Mouse (Mus musculus) WW6 (cell line): Measurements from ENCODE around the gene Nkd2.

Experiments
- DNase-seq: peaks from one replicate; pipeline ENCODE4 v3.0.0-alpha.2; 2013; ENCODE audit warnings: low read depth, low spot score

Nkd2 gene

GRCm38 (mm10) chr13:73847465-73847836, at the start of gene Nkd2:
Nkd2 (minus strand) TSS chr13:73847631.
- peak; percentile 46 for DNase-seq

GRCm38 (mm10) chr13:73892493-73893178, 45.2 kb upstream of the Nkd2 start:
- no peak for DNase-seq

GRCm38 (mm10) chr13:73887415-73887874, 40.0 kb upstream of the Nkd2 start:
- no peak for DNase-seq

- no peak for DNase-seq
These were observed 39.2 kb upstream of the Nkd2 start for GRCm38 (mm10) chr13:73886601-73887000.

GRCm38 (mm10) chr13:73886066-73886465, 38.6 kb upstream of the Nkd2 start:
- no peak for DNase-seq

- DNase-seq = no peak
These were observed 38.2 kb upstream of the Nkd2 start for GRCm38 (mm10) chr13:73885656-73886055.

GRCm38 (mm10) chr13:73881347-73881746, 33.9 kb upstream of the Nkd2 start:
- DNase-seq = no peak

GRCm38 (mm10) chr13:73879824-73880223, 32.4 kb upstream of the Nkd2 start:
- peak; percentile 9 for DNase-seq

GRCm38 (mm10) chr13:73872159-73872558, 24.7 kb upstream of the Nkd2 start:
- no peak for DNase-seq

GRCm38 (mm10) chr13:73846589-73847464, 604 bp downstream of the Nkd2 start:
- DNase-seq = no peak

- no peak for DNase-seq
These were observed 4.7 kb downstream of the Nkd2 start for GRCm38 (mm10) chr13:73842696-73843095.

GRCm38 (mm10) chr13:73839740-73840139, 7.7 kb downstream of the Nkd2 start:
- no peak for DNase-seq

GRCm38 (mm10) chr13:73839137-73839548, 8.3 kb downstream of the Nkd2 start:
- no peak for DNase-seq

- DNase-seq = no peak
These were observed 9.7 kb downstream of the Nkd2 start for GRCm38 (mm10) chr13:73837708-73838107.

GRCm38 (mm10) chr13:73836491-73836890, 10.9 kb downstream of the Nkd2 start:
- no peak for DNase-seq

- no peak for DNase-seq
These were observed 11.6 kb downstream of the Nkd2 start for GRCm38 (mm10) chr13:73835791-73836190.

GRCm38 (mm10) chr13:73833809-73834208, 13.6 kb downstream of the Nkd2 start:
- DNase-seq = no peak

- no peak for DNase-seq
These were observed 15.9 kb downstream of the Nkd2 start for GRCm38 (mm10) chr13:73831486-73831885.

GRCm38 (mm10) chr13:73827243-73827642, 20.2 kb downstream of the Nkd2 start:
- DNase-seq = no peak

GRCm38 (mm10) chr13:73823711-73824110, 23.7 kb downstream of the Nkd2 start:
- no peak for DNase-seq

- DNase-seq = no peak
These were observed 25.1 kb downstream of the Nkd2 start for GRCm38 (mm10) chr13:73822187-73822800.

GRCm38 (mm10) chr13:73821251-73821650, 26.2 kb downstream of the Nkd2 start:
- DNase-seq = no peak
